Mouse (Mus musculus): Measurements from ENCODE around the gene Srsf1.

Srsf1 gene

DNA sequence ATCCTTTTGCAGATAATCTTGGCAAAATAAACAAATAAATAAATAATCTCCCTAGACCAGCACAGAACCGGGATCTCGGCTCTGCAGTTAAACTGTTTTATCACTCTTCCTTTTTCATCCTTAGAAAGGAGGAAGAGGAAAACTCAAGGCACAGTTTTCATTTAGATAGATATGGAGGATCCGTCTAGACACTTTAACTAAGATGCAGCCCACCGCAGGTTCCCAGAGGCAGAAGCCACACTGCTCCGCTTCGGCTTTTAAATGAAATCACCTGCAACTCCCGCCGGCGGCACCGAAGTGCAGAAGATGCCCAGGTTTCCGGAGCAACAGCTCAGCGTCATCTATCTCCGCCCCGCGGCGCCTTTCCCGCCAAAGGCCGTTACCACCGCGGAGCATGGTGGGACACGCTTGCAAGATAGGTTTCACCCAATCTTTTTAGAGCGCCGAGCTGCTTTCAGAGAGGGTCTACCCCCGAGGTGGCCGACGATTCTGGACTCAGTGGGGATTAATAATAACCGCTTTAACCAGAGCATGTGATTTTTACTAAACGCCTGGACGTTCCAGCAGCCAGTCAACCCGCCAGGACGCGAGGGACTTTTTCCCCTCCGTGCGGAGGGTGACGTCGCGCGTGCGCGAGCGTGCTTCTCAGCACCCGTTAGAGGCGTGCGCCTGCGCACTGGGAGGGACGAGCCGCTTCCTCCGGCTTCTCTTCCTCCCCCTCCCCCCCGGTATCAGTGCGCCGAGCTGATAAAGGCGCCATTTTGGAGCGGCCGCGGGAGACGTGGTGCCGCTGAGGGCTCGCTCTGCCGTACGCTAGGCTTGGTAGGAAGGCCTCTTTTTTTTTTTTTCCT is at the start of gene Srsf1:
Gene Srsf1, plus strand, starts transcription at position 430 of the 851 bp plus-strand sequence.
- DNase-seq, result peak; percentile 100

GRCm38 (mm10) chr11:87999751-88000150 is 47.4 kb upstream of the Srsf1 start:
- DNase-seq, result no peak

DNA sequence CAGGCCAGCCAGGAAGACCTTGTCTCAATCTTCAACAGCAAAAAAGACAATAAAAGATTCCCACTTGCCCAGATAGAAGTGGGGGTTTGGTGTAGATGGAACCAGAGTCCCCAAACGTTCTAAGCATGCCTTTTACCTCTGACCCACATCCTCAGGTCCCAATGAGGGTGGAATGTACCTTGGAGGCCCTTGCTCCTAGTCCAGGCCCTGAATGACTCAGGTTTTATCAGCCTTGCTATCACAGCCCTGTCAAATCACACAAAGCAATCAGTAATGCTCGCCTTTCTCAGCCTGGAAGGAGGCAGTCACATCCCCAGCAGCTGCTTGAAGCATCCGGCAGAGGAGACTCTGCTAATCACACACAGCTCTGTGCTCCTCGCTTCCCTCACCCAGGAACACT is 44.4 kb upstream of the Srsf1 start:
- DNase-seq, result no peak

DNA sequence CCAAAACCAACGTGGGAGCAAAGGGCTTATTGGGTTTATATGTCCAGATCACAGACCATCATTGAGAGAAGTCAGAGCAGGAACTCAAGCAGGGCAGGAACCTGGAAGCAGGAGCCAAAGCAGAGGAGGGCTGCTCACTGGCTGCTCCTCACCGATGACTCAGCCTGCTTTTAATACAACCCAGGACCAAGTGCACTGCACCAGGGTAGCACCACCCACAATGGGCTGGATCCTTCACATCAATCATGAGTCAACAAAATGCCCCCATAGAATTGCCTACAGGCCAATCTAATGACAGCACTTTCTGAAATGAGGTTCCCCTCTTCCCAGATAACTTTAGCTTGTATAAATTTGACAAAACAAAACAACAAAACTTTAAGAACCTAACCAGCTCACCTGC is 43.0 kb upstream of the Srsf1 start:
- no peak for DNase-seq

DNA sequence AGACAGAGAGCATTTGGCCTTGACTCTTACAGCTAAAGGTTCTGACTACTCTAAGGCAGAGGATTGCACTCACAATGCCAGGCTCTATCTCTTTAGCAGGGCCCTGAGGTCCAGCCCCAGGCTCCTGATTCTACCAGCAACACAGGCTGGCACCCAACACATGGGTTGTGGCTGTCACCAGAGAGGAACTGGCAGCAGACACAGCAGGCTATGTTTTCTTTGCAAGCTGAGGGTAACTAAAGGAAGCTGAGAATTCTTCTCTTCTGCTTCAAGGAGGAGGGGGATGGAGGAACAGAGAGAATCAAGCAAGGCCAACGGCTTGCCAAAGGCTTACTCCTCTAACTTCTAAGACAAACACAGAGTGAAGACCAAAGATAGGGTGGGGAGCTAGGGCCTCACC is 38.5 kb upstream of the Srsf1 start:
- DNase-seq, result no peak

GRCm38 (mm10) chr11:88009542-88010190 is 37.5 kb upstream of the Srsf1 start:
- DNase-seq, result peak; percentile 12

GRCm38 (mm10) chr11:88011208-88011913 is 35.8 kb upstream of the Srsf1 start:
- no peak for DNase-seq

GRCm38 (mm10) chr11:88011914-88012419 is 35.2 kb upstream of the Srsf1 start:
- DNase-seq, result no peak

GRCm38 (mm10) chr11:88012621-88013244 is 34.4 kb upstream of the Srsf1 start:
- DNase-seq, result no peak

GRCm38 (mm10) chr11:88013632-88014031 is 33.5 kb upstream of the Srsf1 start:
- DNase-seq, result no peak

DNA sequence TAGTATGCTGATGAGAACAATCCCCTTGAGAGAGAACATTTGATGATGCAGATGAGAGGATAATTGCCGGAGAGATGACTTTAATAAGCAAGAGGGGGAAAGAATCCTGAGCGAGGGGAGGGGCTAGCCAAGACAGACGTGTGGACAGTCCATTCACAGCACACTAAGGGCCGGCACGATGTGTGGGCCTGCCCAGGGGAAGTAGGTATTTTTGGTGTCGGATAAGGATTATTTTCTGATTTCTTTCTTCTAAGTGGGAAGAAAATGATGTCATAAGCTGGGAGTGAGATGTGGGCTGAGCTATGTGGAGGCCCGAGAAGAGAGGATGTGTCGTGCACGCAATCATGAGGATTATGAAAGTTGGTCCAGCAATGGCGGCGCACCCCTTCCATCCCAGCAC is 32.0 kb upstream of the Srsf1 start:
- no peak for DNase-seq

GRCm38 (mm10) chr11:88015795-88016194 is 31.4 kb upstream of the Srsf1 start:
- no peak for DNase-seq

GRCm38 (mm10) chr11:88023933-88024332 is 23.2 kb upstream of the Srsf1 start:
- no peak for DNase-seq

DNA sequence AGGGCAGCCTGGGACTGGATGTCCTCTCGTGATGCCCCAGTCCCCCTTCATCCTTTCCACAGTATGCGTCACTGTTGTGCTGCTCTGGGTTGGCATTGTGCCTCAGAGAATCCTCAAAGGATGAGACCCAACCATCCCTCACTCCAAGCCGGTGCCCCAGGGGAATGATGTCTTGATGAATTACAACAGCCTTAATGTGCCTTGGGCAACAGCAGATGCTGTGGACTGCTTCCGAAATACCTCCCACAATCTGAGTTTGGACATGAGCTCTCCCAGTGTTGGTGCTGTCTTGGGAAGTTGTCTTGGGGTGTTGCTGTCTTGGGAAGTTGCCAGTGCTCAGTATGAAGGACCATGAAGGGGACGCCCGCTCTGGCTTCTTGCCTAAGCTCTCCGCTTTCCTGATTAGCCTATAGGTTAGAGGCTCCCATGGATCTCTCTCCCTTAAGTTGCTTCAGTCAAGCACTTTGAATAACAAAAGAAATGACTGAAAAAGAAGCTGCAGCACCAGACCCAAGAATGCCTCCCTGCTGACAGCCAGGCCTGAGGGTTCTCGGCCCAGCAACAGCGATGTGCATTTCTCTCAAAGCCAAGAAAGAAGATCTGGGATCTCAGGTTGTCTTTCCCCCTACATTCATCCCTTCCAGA is 19.7 kb upstream of the Srsf1 start:
- DNase-seq, result no peak

DNA sequence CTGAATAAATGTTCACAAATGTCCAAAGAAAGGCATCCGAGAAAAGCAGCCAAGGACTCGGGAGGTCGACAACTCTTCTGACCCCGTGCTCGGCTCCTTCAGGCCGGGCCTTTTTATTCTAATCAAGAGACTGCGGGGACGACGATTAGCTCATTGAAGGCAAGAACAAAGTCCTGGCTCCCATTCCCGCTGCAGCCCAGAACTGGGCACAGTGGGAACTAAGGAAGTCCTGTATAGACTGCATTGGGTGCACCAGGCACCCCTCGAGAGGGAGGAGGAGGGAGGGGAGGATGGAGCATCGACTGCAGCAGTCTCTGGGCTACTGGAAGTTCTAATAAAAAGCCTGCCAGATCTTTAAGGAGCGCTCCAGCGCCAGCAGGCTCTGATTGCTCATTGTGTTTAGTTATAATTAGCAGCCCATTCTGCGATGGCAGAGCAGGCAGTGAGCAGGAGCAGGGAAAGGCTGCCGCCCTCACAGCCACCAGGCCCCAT is 18.9 kb upstream of the Srsf1 start:
- no peak for DNase-seq

GRCm38 (mm10) chr11:88030219-88030618 is 17.0 kb upstream of the Srsf1 start:
- DNase-seq, result peak; percentile 22

- no peak for DNase-seq
Measured at GRCm38 (mm10) chr11:88030836-88031235, 16.3 kb upstream of the Srsf1 start.

DNA sequence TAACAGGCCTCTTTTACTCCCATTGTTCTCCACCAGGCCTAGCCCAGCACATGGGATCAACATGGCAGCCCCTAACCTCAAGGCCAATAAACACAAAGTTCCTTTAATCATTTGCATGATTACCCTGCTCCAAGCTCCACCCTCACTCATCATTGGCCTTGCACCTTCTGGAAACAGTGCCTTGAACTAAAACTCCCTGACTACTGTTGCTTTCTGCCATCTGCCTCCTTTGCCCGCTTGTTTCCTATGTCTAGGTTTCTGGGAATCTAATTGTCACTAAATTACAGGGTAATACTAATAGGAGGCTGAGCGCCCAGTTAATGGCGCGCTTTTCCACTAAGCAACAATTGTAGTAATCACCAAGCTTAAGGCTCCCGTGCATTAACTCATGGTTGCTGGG is 15.4 kb upstream of the Srsf1 start:
- no peak for DNase-seq

DNA sequence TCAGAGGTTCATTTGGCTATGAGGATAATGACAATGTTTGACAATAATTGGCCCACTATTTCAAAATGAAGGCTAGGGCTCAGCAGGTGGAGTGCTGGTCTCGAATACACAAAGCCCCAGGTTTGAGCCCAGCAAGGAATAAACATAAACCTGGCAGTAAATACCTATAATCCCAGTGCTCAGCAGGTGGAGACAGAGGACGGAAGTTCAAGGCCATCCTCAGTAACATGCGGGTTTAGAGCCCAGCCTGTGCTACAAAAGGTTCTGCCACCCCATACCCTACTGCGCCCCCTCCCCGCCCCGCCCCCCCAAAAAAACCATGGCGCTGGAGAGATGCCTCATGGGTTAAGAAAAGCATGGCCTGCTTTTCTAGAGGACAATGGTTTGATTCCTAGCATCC is 11.2 kb upstream of the Srsf1 start:
- no peak for DNase-seq

- no peak for DNase-seq
Measured at GRCm38 (mm10) chr11:88036761-88037251, 10.4 kb upstream of the Srsf1 start.

GRCm38 (mm10) chr11:88037386-88037785 is 9.8 kb upstream of the Srsf1 start:
- DNase-seq, result no peak

GRCm38 (mm10) chr11:88039066-88039465 is 8.1 kb upstream of the Srsf1 start:
- DNase-seq, result no peak
